Mouse (Mus musculus) megakaryocyte, adult 5-6 weeks (primary cell): ENCODE results near the gene Abat. TPM values are rescaled to one million over a fixed set of nuclear protein-coding genes. Genes with fewer than 3 reads are reported as not detected.

ENCODE experiments used
- ATAC-seq: 2 replicates; pipeline ENCODE4 v1.8.0; 2016; ENCODE audit warnings: mild to moderate bottlenecking, inconsistent platforms; ENCODE audit not compliant: poor library complexity, severe bottlenecking
- total RNA-seq, 2 experiments: library from RNA; stranded (forward) in 1 of 2; stranded (reverse) in 1 of 2; fragments of 153-499, 151-499 nt in 1 of 2; fragments of 221-1000, 200-1000 nt in 1 of 2; gene quantifications; 2 replicates each; pipeline versions ENCODE4 v1.2.3 to v1.2.4; 2015 to 2017

The Abat gene
- total RNA-seq (2015): 0.02 TPM in 1 of 2 replicates, not detected in the other
- 0.20 TPM in 1 of 2 replicates, not detected in the other for total RNA-seq (2017)

GRCm38 (mm10) chr16:8513236-8513906 is at the start of gene Abat:
Gene Abat (plus strand): TSS chr16:8513429.
- peak; percentile 27; the same call in 1 of the 2 replicates for ATAC-seq

- no peak for ATAC-seq
Observed at GRCm38 (mm10) chr16:8470132-8470531, 43.1 kb upstream of the Abat start.

- ATAC-seq: peak; percentile 91
Observed at GRCm38 (mm10) chr16:8470603-8471481, 42.4 kb upstream of the Abat start, which contains the start of gene Mettl22. Gene Mettl22 (plus strand): TSS chr16:8470788.

- ATAC-seq: no peak
Observed at GRCm38 (mm10) chr16:8487396-8488005, 25.7 kb upstream of the Abat start.

GRCm38 (mm10) chr16:8489340-8489739 is 23.9 kb upstream of the Abat start:
- ATAC-seq: no peak

GRCm38 (mm10) chr16:8491743-8492490 is 21.3 kb upstream of the Abat start:
- ATAC-seq: no peak

- peak; percentile 82 for ATAC-seq
Observed at GRCm38 (mm10) chr16:8494268-8494667, 19.0 kb upstream of the Abat start.

- no peak for ATAC-seq
Observed at GRCm38 (mm10) chr16:8496967-8497366, 16.3 kb upstream of the Abat start.

GRCm38 (mm10) chr16:8504271-8504670 is 9.0 kb upstream of the Abat start:
- no peak for ATAC-seq

- no peak for ATAC-seq
Observed at GRCm38 (mm10) chr16:8509894-8510293, 3.3 kb upstream of the Abat start.

- ATAC-seq: no peak
Observed at GRCm38 (mm10) chr16:8512830-8513229, 399 bp upstream of the Abat start.

- ATAC-seq: no peak
Observed at GRCm38 (mm10) chr16:8514180-8514579, 951 bp downstream of the Abat start.

- ATAC-seq: no peak
Observed at GRCm38 (mm10) chr16:8520525-8520924, 7.3 kb downstream of the Abat start.

GRCm38 (mm10) chr16:8521322-8521721 is 8.1 kb downstream of the Abat start:
- ATAC-seq: no peak

GRCm38 (mm10) chr16:8523480-8524144 is 10.4 kb downstream of the Abat start:
- ATAC-seq: no peak

- no peak for ATAC-seq
Observed at GRCm38 (mm10) chr16:8524163-8524847, 11.1 kb downstream of the Abat start.

GRCm38 (mm10) chr16:8525293-8525692 is 12.1 kb downstream of the Abat start:
- ATAC-seq: no peak

GRCm38 (mm10) chr16:8525877-8526276 is 12.6 kb downstream of the Abat start:
- ATAC-seq: no peak

GRCm38 (mm10) chr16:8529389-8529788 is 16.2 kb downstream of the Abat start:
- no peak for ATAC-seq

GRCm38 (mm10) chr16:8530018-8530417 is 16.8 kb downstream of the Abat start:
- no peak for ATAC-seq
